Mouse (Mus musculus) lung, adult 2 months (tissue): Measurements from ENCODE around the gene Smc6. TPM values are rescaled to one million over a fixed set of nuclear protein-coding genes. Genes with fewer than 3 reads are reported as not detected.

ENCODE experiments used
- DNase-seq: peaks from one replicate; pipeline ENCODE4 v3.0.0; 2022
- H3K4me1 ChIP-seq: fragments of 200-500 bp; 2 replicates; pipeline ENCODE4 v1.6.1; 2011; ENCODE audit warnings: low read length; ENCODE audit not compliant: control insufficient read depth, insufficient read depth
- H3K4me3 ChIP-seq: fragments of 200-500 bp; replicated peaks from 2 replicates; pipeline ENCODE3; 2011; ENCODE audit warnings: low read depth, mild to moderate bottlenecking, control low read depth, low read length; ENCODE audit errors: extremely low read depth
- CTCF ChIP-seq: fragments of 200-500 bp; IDR thresholded peaks from 2 replicates; pipeline ENCODE4 v1.5.1; 2011; ENCODE audit warnings: mild to moderate bottlenecking, low read length, control low read depth; ENCODE audit not compliant: insufficient read depth
- POLR2A ChIP-seq: fragments of 200-500 bp; IDR thresholded peaks from 2 replicates; pipeline ENCODE4 v1.6.1; 2011; ENCODE audit warnings: low read depth, mild to moderate bottlenecking, control low read depth, low read length, borderline replicate concordance; ENCODE audit errors: extremely low read depth
- WGBS: fragments of 180-500 bp; shearing (Covaris S2); methylation state at CpG from one replicate; pipeline ENCODE4 v1.1.7; 2018; 5-methylcytosine and 5-hydroxymethylcytosine counted together
- polyA plus RNA-seq: library from polyadenylated mRNA; depleted of rRNA; stranded (reverse); fragments of >200 nt; gene quantifications from 2 replicates; pipeline ENCODE4 v1.2.3, GENCODE M21; 2012

Gene Smc6
- polyA plus RNA-seq, 1 experiment = 11.1 TPM

- WGBS = 85% methylated on average over 2 of the region's 2 CpGs
- no peak overlapping the region for H3K4me3 ChIP-seq
- H3K4me1 ChIP-seq = no peaks in the 10 kb centered on the region; the same call in 1 of the 2 replicates
- no peak for DNase-seq
- TF ChIP-seq CTCF = no peak
Observed at GRCm38 (mm10) chr12:11276632-11277031, 10.9 kb downstream of the Smc6 start.

- DNase-seq = no peak
- WGBS = 86% methylated on average over 6 of the region's 6 CpGs
- TF ChIP-seq POLR2A (no peak), CTCF (no peak)
- Histone ChIP-seq H3K4me3 (no peak overlapping the region), H3K4me1 (no peaks in the 10 kb centered on the region)
Observed at GRCm38 (mm10) chr12:11277207-11277606, 11.5 kb downstream of the Smc6 start.

GRCm38 (mm10) chr12:11279886-11280285 is 14.2 kb downstream of the Smc6 start:
- no peak for TF ChIP-seq CTCF
- TF ChIP-seq POLR2A = no peak
- Histone ChIP-seq H3K4me1 (no peaks in the 10 kb centered on the region), H3K4me3 (no peak overlapping the region)
- 68% methylated on average over 3 of the region's 3 CpGs for WGBS
- no peak for DNase-seq

GRCm38 (mm10) chr12:11281584-11281983 is 15.9 kb downstream of the Smc6 start:
- 80% methylated on average over 2 of the region's 2 CpGs for WGBS

GRCm38 (mm10) chr12:11286382-11286781 is 20.7 kb downstream of the Smc6 start:
- Histone ChIP-seq H3K4me1 (no peaks in the 10 kb centered on the region), H3K4me3 (no peak overlapping the region)
- no peak for DNase-seq
- TF ChIP-seq CTCF = no peak
- TF ChIP-seq POLR2A = no peak
- 96% methylated on average over 2 of the region's 2 CpGs for WGBS

More at GRCm38 (mm10) chr12:11281584-11281983, 15.9 kb downstream of the Smc6 start:
- no peak for TF ChIP-seq POLR2A
- TF ChIP-seq CTCF = no peak
- Histone ChIP-seq H3K4me1 (no peaks in the 10 kb centered on the region), H3K4me3 (no peak overlapping the region)
- no peak for DNase-seq

- WGBS = 94% methylated on average over 1 of the region's 1 CpGs
- DNase-seq = no peak
- Histone ChIP-seq H3K4me1 (no peaks in the 10 kb centered on the region), H3K4me3 (no peak overlapping the region)
- TF ChIP-seq CTCF = no peak
- no peak for TF ChIP-seq POLR2A
Observed at GRCm38 (mm10) chr12:11300858-11301257, 35.2 kb downstream of the Smc6 start.

GRCm38 (mm10) chr12:11306753-11307645 is 41.3 kb downstream of the Smc6 start:
- H3K4me3 ChIP-seq = no peak overlapping the region
- 79% methylated on average over 8 of the region's 8 CpGs for WGBS
- H3K4me1 ChIP-seq = no peaks in the 10 kb centered on the region
- no peak for TF ChIP-seq POLR2A
- TF ChIP-seq CTCF = no peak
- no peak for DNase-seq

- no peak overlapping the region for H3K4me3 ChIP-seq
- TF ChIP-seq POLR2A (no peak), CTCF (no peak)
- 96% methylated on average over 2 of the region's 2 CpGs for WGBS
Observed at GRCm38 (mm10) chr12:11311106-11311505, 45.4 kb downstream of the Smc6 start.

GRCm38 (mm10) chr12:11313840-11314239 is 48.2 kb downstream of the Smc6 start:
- H3K4me3 ChIP-seq = no peak overlapping the region
- DNase-seq = no peak
- TF ChIP-seq POLR2A (no peak), CTCF (no peak)
- no peaks in the 10 kb centered on the region; the same call in 1 of the 2 replicates for H3K4me1 ChIP-seq
- WGBS = 12% methylated on average over 1 of the region's 1 CpGs

More at GRCm38 (mm10) chr12:11311106-11311505, 45.4 kb downstream of the Smc6 start:
- DNase-seq = no peak
- H3K4me1 ChIP-seq = no peaks in the 10 kb centered on the region

GRCm38 (mm10) chr12:11317671-11318070 is 52.0 kb downstream of the Smc6 start:
- no peaks in the 10 kb centered on the region; the same call in 1 of the 2 replicates for H3K4me1 ChIP-seq
- no peak overlapping the region for H3K4me3 ChIP-seq
- 45% methylated on average over 6 of the region's 6 CpGs for WGBS
- DNase-seq = peak; percentile 14
- TF ChIP-seq CTCF = no peak
- TF ChIP-seq POLR2A = no peak
